Mouse (Mus musculus): ENCODE measurements around the gene Galm. TPM values are rescaled to one million over a fixed set of nuclear protein-coding genes. Genes with fewer than 3 reads are reported as not detected.

Galm gene
- total RNA-seq, 1 experiment from 2014 or later: 12.1 TPM

DNA sequence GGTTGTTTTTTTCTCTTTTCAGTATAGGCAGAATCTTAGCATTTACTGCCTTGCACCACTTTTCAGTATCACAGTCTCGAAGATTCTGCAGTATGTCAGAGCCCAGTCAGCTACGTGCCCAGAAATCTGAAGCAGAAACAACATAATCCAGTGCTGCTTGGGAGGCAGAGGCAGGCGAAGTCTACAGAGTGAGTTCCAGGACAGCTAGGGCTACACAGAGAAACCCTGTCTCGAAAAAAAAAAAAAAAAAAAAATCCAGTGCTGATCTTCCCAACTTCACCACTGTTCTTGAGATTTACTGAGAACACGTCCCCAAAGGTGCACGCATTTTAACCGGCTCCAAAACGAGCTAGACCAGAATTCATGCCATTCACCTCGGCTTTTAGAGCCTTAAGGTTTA, 96.6 kb downstream of the Galm start:
- peak in 1 of 2 experiments; percentile 15; a peak in 1 of 4 replicates for ATAC-seq (replicated peaks in 1 of 2; ENCODE audit: insufficient read depth in 1 of 2, low FRiP score in 2 of 2, low TSS enrichment in 1 of 2, low read depth in 1 of 2, poor library complexity in 2 of 2, severe bottlenecking in 2 of 2)

DNA sequence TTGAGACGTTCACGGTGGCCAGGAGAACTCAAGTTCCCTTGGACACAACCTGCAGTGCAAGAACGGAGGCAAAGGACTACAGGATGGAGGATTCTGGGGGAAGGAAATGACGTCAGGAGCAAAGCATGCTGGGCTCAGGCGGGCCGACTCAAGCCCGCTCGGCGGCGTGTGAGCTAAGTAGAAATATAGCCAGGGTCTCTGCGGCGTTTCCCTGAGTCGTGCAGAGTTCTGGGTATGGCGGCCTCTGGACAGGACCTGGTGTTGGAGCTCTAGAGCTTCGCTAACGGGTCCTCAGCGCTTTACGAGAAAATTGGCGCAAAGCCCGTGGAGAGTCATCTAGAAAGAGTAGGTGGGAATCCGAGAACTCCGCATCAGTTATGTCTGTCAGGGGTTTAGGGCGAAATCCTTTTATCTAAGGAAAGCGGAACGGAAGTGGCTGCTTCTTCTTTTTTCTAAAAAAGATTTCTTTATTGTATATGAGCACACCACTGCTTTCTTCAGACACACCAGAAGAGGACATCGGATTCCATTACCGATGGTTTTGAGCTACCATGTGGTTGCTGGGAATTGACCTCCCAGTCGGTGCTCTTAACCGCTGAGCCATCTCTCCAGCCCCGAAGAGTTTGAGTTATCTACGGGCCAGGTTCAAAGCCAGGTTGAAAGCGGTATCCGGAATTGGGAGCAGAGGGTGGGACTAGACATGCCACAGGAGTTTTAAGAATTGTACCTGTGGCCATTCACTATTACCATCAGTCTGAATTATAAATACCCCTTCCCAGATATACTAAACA, 97.2 kb downstream of the Galm start, which contains the start of gene Gemin6:
Gemin6 (plus strand) TSS at position 116 of the 791 bp plus-strand sequence.
- peak; percentile 98 to 99 for ATAC-seq (replicated peaks in 1 of 2; ENCODE audit: insufficient read depth in 1 of 2, low FRiP score in 2 of 2, low TSS enrichment in 1 of 2, low read depth in 1 of 2, poor library complexity in 2 of 2, severe bottlenecking in 2 of 2)

DNA sequence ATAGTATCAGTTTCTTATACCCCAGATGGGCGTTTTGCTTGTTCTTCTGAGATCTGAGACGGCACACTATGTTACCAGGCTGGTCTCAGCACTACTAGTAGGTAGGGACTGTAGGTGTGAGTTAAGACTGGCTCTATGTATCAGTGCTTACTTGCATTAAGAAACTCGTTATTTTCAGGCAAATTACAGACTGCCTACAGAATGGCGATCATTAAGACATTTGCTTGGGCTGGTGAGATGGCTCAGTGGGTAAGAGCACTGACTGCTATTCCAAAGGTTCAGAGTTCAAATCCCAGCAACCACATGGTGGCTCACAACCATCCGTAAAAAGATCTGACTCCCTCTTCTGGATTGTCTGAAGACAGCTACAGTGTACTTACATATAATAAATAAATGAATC, 97.9 kb downstream of the Galm start:
- ATAC-seq (replicated peaks in 1 of 2; ENCODE audit: insufficient read depth in 1 of 2, low FRiP score in 2 of 2, low TSS enrichment in 1 of 2, low read depth in 1 of 2, poor library complexity in 2 of 2, severe bottlenecking in 2 of 2): peak in 1 of 2 experiments; percentile 19; a peak in 1 of 4 replicates

DNA sequence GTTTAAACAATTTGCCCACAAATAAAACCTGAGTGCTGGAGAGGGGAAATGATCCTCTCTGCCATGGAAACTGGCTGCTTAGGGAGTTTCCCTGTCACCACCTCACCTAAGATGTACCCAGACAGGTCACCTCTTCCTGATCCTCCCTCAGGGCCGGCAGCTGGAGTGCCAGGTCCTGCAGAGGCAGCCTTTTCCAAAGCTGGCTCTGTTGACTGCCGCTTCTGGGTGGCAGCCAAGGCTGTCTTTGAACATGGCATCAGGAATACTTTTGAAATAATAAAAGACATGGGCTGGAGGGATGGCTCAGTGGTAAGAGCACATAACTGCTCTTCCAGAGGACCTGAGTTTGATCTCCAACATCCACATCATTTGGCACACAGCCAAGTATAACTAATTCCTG, 102.1 kb downstream of the Galm start:
- ATAC-seq (replicated peaks in 1 of 2; ENCODE audit: insufficient read depth in 1 of 2, low FRiP score in 2 of 2, low TSS enrichment in 1 of 2, low read depth in 1 of 2, poor library complexity in 2 of 2, severe bottlenecking in 2 of 2): no peak

DNA sequence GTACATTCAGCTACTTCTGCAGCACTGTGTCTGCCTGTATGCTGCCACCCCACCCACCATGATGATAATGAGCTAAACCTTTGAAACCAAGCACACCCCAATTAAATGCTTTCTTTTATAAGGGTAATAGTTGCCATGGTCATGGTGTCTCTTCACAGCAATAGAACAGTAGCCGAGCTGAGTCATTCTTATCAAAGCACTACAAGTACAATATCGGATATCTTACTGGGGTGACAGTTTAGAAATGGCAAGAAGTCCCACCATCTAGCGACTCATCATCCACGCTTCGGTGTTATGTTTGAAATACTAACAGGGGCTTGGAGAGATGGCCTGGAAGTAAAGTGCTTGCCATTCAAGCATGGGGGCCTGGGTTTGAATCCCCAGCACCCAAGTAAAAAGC, 106.6 kb downstream of the Galm start:
- ATAC-seq (replicated peaks in 1 of 2; ENCODE audit: insufficient read depth in 1 of 2, low FRiP score in 2 of 2, low TSS enrichment in 1 of 2, low read depth in 1 of 2, poor library complexity in 2 of 2, severe bottlenecking in 2 of 2): no peak

DNA sequence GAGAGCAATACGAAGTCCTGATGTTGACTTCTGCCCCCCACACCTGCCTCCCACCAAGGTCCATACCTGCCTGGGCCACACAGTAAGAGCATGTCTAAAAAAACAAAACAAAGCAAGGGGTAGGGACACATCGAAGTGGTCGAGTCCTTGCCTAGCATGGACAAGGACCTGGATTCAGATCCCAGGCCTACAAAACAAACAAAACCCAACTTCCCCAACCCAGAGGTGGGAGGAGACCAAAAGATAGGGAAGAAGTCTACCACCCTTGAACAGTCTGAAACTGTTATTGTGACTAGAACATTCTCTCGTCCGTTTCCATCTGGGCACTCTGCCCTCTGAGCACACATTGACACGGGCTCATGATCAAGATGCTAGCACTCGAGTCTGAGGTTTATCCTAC, 107.1 kb downstream of the Galm start:
- no peak for ATAC-seq (replicated peaks in 1 of 2; ENCODE audit: insufficient read depth in 1 of 2, low FRiP score in 2 of 2, low TSS enrichment in 1 of 2, low read depth in 1 of 2, poor library complexity in 2 of 2, severe bottlenecking in 2 of 2)

Other genes with a start within 250 kb of the Galm start
- 35.1 and 46.4 TPM in 2 replicates for gene Atl2, start 231.3 kb upstream of the Galm start, total RNA-seq (2017)
- gene Hnrnpll, start 65.1 kb upstream of the Galm start, total RNA-seq (2017): 43.3 and 52.2 TPM in 2 replicates
- gene Srsf7, start 79.8 kb downstream of the Galm start, total RNA-seq (2017): 455 and 472 TPM in 2 replicates
- not detected in 2 replicates for gene Ttc39d, start 80.0 kb downstream of the Galm start, total RNA-seq (2017)
- gene Gemin6, start 97.0 kb downstream of the Galm start, total RNA-seq (2017): 26.7 and 39.8 TPM in 2 replicates
- 11.1 and 13.3 TPM in 2 replicates for gene Morn2, start 162.7 kb downstream of the Galm start, total RNA-seq (2017)
- 14.5 and 23.8 TPM in 2 replicates for gene Dhx57, start 163.0 kb downstream of the Galm start, total RNA-seq (2017)
- gene Arhgef33, start 179.9 kb downstream of the Galm start, total RNA-seq (2017): not detected in 2 replicates
- not detected in 2 replicates for gene Gm10190, start 246.1 kb downstream of the Galm start, total RNA-seq (2017)

Measured in hematopoietic stem cell, adult 5-6 weeks (primary cell).